Mouse (Mus musculus): ENCODE measurements around the gene Pde6c. TPM values are rescaled to one million over a fixed set of nuclear protein-coding genes. Genes with fewer than 3 reads are reported as not detected.

The Pde6c gene
- total RNA-seq, 4 experiments from 2014 or later, result not detected

Other genes with a start within 250 kb of the Pde6c start
- 1 to 10 TPM; 4.0 to 5.8 (median 5.0) TPM for gene Myof, start 89.2 kb upstream of the Pde6c start, total RNA-seq (2022)
- not detected for gene Cep55, start 77.8 kb upstream of the Pde6c start, total RNA-seq (2022)
- under 1 TPM in 2 of 4 experiments, not detected in 2; 0.35 to 0.54 TPM for gene Ffar4, start 35.7 kb upstream of the Pde6c start, total RNA-seq (2022)
- 1 to 10 TPM; 1.1 to 5.7 (median 2.5) TPM for gene Rbp4, start 7.5 kb upstream of the Pde6c start, total RNA-seq (2022)
- gene Fra10ac1, start 91.4 kb downstream of the Pde6c start, total RNA-seq (2022), result 10 to 100 TPM in 2 of 4 experiments, 1 to 10 TPM in 2; 7.6 to 11.5 (median 9.4) TPM
- 1 to 10 TPM; 1.7 to 4.1 (median 3.1) TPM for gene Lgi1, start 131.8 kb downstream of the Pde6c start, total RNA-seq (2022)